Mouse (Mus musculus): Measurements from ENCODE around the gene Slc37a3. TPM values are rescaled to one million over a fixed set of nuclear protein-coding genes. Genes with fewer than 3 reads are reported as not detected.

Slc37a3 gene
- polyA plus RNA-seq, 1 experiment from 2014 or later = 53.3 TPM

- no peak overlapping the region for H3K4me3 ChIP-seq (replicated peaks)
- peaks cover 64% of the 10 kb centered on the region for H3K36me3 ChIP-seq
- WGBS = 44% methylated on average over 15 of the region's 15 CpGs
- H3K4me2 ChIP-seq (replicated peaks) = no peak overlapping the region
- no peaks in the 10 kb centered on the region for H3K9me3 ChIP-seq (replicated peaks)
- no peak overlapping the region for H3K9ac ChIP-seq
- no peak overlapping the region for H3K27ac ChIP-seq (replicated peaks)
- H3K4me1 ChIP-seq = 0 out of 2 replicates have a peak, but pooled peaks cover 6% of the 10 kb centered on the region
- no peak for ATAC-seq (ENCODE audit: insufficient number of reproducible peaks, low FRiP score, low TSS enrichment, low read depth)
- no peaks in the 10 kb centered on the region for H3K27me3 ChIP-seq
These were observed 30.4 kb downstream of the Slc37a3 start for GRCm38 (mm10) chr6:39346991-39347501.

DNA sequence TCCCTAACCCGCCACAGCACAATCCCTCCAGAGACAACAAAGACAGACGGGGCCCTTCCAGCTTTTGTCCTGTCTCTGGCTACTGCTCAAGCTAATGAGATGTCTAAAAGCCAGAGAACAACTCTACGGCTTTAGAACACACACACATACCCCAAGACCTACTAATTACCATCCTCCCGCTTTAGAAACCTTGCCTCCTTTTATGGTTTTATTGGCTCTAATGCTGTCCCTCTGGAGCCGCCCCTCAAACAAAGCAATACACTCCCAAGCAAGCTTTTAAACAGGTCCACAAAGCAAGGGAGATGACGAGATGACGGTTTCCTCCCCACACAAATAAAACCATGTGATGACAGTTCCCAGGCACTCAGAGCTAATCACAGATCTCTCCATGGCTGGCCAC, 32.0 kb downstream of the Slc37a3 start:
- H3K4me2 ChIP-seq (replicated peaks) = no peak overlapping the region
- H3K9ac ChIP-seq = no peak overlapping the region
- no peaks in the 10 kb centered on the region for H3K27me3 ChIP-seq
- 73% methylated on average over 7 of the region's 7 CpGs for WGBS
- H3K36me3 ChIP-seq = peaks cover 52% of the 10 kb centered on the region
- H3K27ac ChIP-seq (replicated peaks) = no peak overlapping the region
- no peaks in the 10 kb centered on the region for H3K9me3 ChIP-seq (replicated peaks)
- no peak for ATAC-seq (ENCODE audit: insufficient number of reproducible peaks, low FRiP score, low TSS enrichment, low read depth)
- 0 out of 2 replicates have a peak, but pooled peaks cover 6% of the 10 kb centered on the region for H3K4me1 ChIP-seq
- H3K4me3 ChIP-seq (replicated peaks) = no peak overlapping the region

GRCm38 (mm10) chr6:39344020-39344419, 33.5 kb downstream of the Slc37a3 start:
- H3K4me1 ChIP-seq = 0 out of 2 replicates have a peak, but pooled peaks cover 6% of the 10 kb centered on the region
- no peaks in the 10 kb centered on the region for H3K9me3 ChIP-seq (replicated peaks)
- H3K9ac ChIP-seq = no peak overlapping the region
- peaks cover 40% of the 10 kb centered on the region for H3K36me3 ChIP-seq
- H3K27ac ChIP-seq (replicated peaks) = no peak overlapping the region
- H3K4me2 ChIP-seq (replicated peaks) = no peak overlapping the region
- no peak overlapping the region for H3K4me3 ChIP-seq (replicated peaks)
- peak; percentile 50; the same call in 1 of the 2 replicates for ATAC-seq (ENCODE audit: insufficient number of reproducible peaks, low FRiP score, low TSS enrichment, low read depth)
- no peaks in the 10 kb centered on the region for H3K27me3 ChIP-seq
- WGBS = 22% methylated on average over 12 of the region's 12 CpGs

DNA sequence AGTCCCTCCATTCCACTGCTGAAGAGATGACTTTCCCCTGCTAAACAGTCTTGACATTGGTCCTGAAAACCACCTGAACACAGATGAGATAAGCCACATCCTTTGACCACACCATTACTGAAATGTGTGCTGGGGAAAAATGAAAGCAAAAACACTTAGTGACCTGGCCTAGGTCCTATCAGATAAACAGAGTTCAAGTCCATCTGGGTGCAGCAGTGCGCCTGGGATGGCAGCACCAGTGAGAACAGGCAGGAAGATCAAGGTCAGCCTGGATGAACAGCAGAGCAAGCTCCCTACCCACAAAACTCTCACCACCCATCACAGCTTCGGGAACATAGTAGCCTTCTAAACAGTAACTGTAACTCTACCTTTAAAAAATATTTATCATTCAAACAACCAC, 35.7 kb downstream of the Slc37a3 start:
- Histone ChIP-seq H3K4me1 (no peaks in the 10 kb centered on the region), H3K36me3 (peaks cover 49% of the 10 kb centered on the region), H3K27me3 (no peaks in the 10 kb centered on the region), H3K9me3 (replicated peaks) (no peaks in the 10 kb centered on the region), H3K4me3 (replicated peaks) (no peak overlapping the region), H3K4me2 (replicated peaks) (no peak overlapping the region), H3K27ac (replicated peaks) (no peak overlapping the region), H3K9ac (no peak overlapping the region)
- no peak for ATAC-seq (ENCODE audit: insufficient number of reproducible peaks, low FRiP score, low TSS enrichment, low read depth)
- WGBS = 80% methylated on average over 2 of the region's 2 CpGs

GRCm38 (mm10) chr6:39338359-39338758, 39.1 kb downstream of the Slc37a3 start:
- 87% methylated on average over 8 of the region's 8 CpGs for WGBS
- Histone ChIP-seq H3K27ac (replicated peaks) (no peak overlapping the region), H3K27me3 (no peaks in the 10 kb centered on the region), H3K9ac (no peak overlapping the region), H3K4me1 (no peaks in the 10 kb centered on the region), H3K4me3 (replicated peaks) (no peak overlapping the region), H3K4me2 (replicated peaks) (no peak overlapping the region), H3K36me3 (peaks cover 54% of the 10 kb centered on the region), H3K9me3 (replicated peaks) (no peaks in the 10 kb centered on the region)
- ATAC-seq (ENCODE audit: insufficient number of reproducible peaks, low FRiP score, low TSS enrichment, low read depth) = no peak

DNA sequence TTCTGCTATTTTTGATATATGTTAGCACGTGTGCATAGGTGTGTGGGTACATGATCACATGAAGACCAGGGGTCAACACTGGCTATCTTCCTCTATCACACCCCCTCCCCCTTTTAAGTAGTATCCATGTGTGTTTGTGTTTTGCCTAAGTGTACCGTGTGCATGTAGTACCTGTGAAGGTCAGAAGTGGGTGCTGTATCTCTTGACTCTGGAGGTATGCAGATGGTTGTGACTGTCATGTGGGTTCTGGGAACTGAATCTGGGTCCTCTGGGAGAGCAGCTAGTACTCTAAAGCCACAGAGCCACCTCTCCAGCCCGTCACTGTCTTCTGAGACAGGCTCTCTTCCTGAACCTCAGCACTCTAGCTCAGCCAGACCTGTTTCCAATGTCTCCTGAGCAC, 42.6 kb downstream of the Slc37a3 start:
- H3K4me2 ChIP-seq (replicated peaks) = no peak overlapping the region
- no peaks in the 10 kb centered on the region for H3K4me1 ChIP-seq
- no peak overlapping the region for H3K4me3 ChIP-seq (replicated peaks)
- no peak for ATAC-seq (ENCODE audit: insufficient number of reproducible peaks, low FRiP score, low TSS enrichment, low read depth)
- H3K27me3 ChIP-seq = no peaks in the 10 kb centered on the region
- 88% methylated on average over 3 of the region's 3 CpGs for WGBS
- peaks cover 42% of the 10 kb centered on the region for H3K36me3 ChIP-seq
- no peak overlapping the region for H3K27ac ChIP-seq (replicated peaks)
- no peak overlapping the region for H3K9ac ChIP-seq
- H3K9me3 ChIP-seq (replicated peaks) = no peaks in the 10 kb centered on the region

- no peak overlapping the region for H3K27ac ChIP-seq (replicated peaks)
- no peaks in the 10 kb centered on the region for H3K4me1 ChIP-seq
- H3K9me3 ChIP-seq (replicated peaks) = no peaks in the 10 kb centered on the region
- H3K9ac ChIP-seq = no peak overlapping the region
- ATAC-seq (ENCODE audit: insufficient number of reproducible peaks, low FRiP score, low TSS enrichment, low read depth) = no peak
- peaks cover 42% of the 10 kb centered on the region for H3K36me3 ChIP-seq
- no peaks in the 10 kb centered on the region for H3K27me3 ChIP-seq
- no peak overlapping the region for H3K4me2 ChIP-seq (replicated peaks)
- 82% methylated on average over 7 of the region's 7 CpGs for WGBS
- H3K4me3 ChIP-seq (replicated peaks) = no peak overlapping the region
These were observed 43.3 kb downstream of the Slc37a3 start for GRCm38 (mm10) chr6:39334224-39334623.

DNA sequence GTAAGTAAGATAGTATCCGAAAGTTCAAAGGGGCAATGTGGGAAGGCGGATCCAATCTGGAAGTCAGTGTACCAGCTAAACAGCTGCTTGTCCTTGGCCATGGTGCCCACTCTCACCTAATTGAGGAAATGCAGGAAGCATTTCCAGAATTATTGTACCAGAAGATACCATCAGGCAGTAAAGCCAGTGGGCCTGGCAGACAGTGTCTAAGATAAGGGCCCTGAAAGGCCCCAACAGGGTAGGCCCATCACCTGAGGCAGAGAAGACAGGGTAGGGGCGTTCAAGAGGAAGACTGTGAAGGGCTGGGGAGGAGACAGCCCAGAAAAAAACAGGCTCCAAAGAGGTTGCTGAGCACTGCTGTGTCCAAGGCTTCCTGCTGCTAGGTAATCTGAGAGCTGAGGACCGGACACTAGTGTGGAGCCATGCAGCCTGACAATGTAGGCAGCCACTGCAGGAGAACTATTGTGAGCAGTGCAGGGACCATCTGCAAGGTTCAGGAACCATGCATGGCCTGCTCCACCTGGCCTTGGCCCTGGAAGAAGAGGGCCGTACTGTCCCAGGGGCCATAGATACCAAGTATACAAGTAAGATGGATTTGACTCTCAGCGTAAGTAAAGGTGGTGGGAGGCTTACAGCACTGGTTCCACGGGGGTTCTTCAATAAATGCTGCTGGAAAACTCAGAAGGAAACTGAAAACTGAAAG, 45.3 kb downstream of the Slc37a3 start:
- Histone ChIP-seq H3K4me1 (no peaks in the 10 kb centered on the region), H3K36me3 (peaks cover 31% of the 10 kb centered on the region), H3K27me3 (no peaks in the 10 kb centered on the region), H3K4me2 (replicated peaks) (no peak overlapping the region), H3K4me3 (replicated peaks) (no peak overlapping the region), H3K9ac (no peak overlapping the region), H3K27ac (replicated peaks) (no peak overlapping the region), H3K9me3 (replicated peaks) (no peaks in the 10 kb centered on the region)
- WGBS = 84% methylated on average over 7 of the region's 7 CpGs
- no peak for ATAC-seq (ENCODE audit: insufficient number of reproducible peaks, low FRiP score, low TSS enrichment, low read depth)

GRCm38 (mm10) chr6:39330981-39331380, 46.5 kb downstream of the Slc37a3 start:
- Histone ChIP-seq H3K9me3 (replicated peaks) (no peaks in the 10 kb centered on the region), H3K36me3 (peaks cover 20% of the 10 kb centered on the region), H3K4me2 (replicated peaks) (no peak overlapping the region), H3K27ac (replicated peaks) (no peak overlapping the region), H3K4me3 (replicated peaks) (no peak overlapping the region), H3K27me3 (no peaks in the 10 kb centered on the region), H3K9ac (no peak overlapping the region), H3K4me1 (no peaks in the 10 kb centered on the region)
- WGBS = 92% methylated on average over 7 of the region's 7 CpGs
- no peak for ATAC-seq (ENCODE audit: insufficient number of reproducible peaks, low FRiP score, low TSS enrichment, low read depth)

DNA sequence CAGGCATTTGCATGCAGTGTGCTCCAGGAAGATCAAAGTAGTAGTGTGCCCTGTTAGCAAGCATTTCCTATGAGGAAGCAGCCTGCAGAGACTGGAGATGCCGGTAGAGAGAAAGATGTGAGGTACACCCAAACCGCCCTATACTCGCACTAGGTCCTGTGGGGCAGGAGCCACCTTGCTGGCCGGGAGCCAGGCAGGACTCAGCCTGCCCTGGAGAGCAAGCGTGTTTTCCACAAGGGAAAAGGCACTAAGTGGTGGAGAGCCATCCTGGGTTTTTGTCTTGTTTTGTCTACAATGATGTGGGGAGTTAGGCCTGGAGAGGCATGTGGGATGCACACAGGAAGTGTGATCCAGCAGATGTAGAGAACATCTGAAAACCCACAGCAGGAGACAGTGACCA, 57.2 kb downstream of the Slc37a3 start:
- 67% methylated on average over 5 of the region's 5 CpGs for WGBS
- no peak overlapping the region for H3K4me2 ChIP-seq (replicated peaks)
- no peak overlapping the region for H3K4me3 ChIP-seq (replicated peaks)
- no peaks in the 10 kb centered on the region for H3K9me3 ChIP-seq (replicated peaks)
- H3K4me1 ChIP-seq = peaks cover 11% of the 10 kb centered on the region
- no peak overlapping the region for H3K9ac ChIP-seq
- H3K27ac ChIP-seq (replicated peaks) = no peak overlapping the region
- H3K36me3 ChIP-seq = no peaks in the 10 kb centered on the region
- ATAC-seq (ENCODE audit: insufficient number of reproducible peaks, low FRiP score, low TSS enrichment, low read depth) = no peak
- H3K27me3 ChIP-seq = no peaks in the 10 kb centered on the region

DNA sequence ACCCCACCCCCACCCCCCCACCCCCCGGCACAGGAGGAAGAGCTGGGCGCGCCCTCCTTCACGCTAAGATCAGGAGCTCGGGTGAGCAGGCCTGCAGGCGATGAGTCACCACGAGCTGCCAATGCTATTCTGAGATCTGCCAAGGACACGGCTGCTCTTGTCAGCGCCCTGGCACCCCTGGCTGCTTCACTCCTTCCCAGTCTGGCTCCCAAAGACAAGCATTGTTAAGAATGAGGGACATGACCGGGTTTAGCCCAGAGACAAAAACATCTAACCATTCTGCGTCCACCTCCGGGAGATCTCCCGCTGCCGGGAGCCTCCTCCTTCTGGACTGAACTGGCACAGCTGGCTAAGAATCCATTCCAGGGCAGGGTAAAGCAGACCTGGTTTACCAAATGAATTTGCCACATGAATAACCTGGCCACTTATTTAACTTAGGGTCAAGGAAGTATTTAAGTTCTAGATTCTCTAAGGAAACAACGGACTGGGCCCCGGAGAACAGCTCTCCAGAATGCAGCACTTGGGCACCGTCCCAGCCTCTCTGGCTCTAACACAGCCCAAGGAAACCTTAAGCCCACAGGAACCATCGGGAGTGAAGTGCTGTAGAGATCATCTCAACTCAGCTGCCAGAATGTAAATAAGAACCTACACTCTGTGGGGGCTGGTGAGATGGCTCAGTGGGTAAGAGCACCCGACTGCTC, 58.3 kb downstream of the Slc37a3 start:
- 49% methylated on average over 12 of the region's 19 CpGs for WGBS
- Histone ChIP-seq H3K27ac (replicated peaks) (peak overlapping the region; percentile 76), H3K4me3 (replicated peaks) (no peak overlapping the region), H3K4me1 (peaks cover 11% of the 10 kb centered on the region), H3K4me2 (replicated peaks) (0 out of 2 replicates have a peak overlapping the region, but pooled peaks have one; percentile 19), H3K27me3 (no peaks in the 10 kb centered on the region), H3K36me3 (no peaks in the 10 kb centered on the region), H3K9ac (no peak overlapping the region), H3K9me3 (replicated peaks) (no peaks in the 10 kb centered on the region)
- ATAC-seq (ENCODE audit: insufficient number of reproducible peaks, low FRiP score, low TSS enrichment, low read depth) = peak; percentile 81; the same call in 1 of the 2 replicates
